Mouse (Mus musculus) kidney, embryonic 14.5 days (tissue): Measurements from ENCODE around the gene Accsl. TPM values are rescaled to one million over a fixed set of nuclear protein-coding genes. Genes with fewer than 3 reads are reported as not detected.

ENCODE experiments used
- ATAC-seq: fragments of 200-750 bp; cut with Nextera tagmentation; 2 replicates; pipeline ENCODE4 v1.8.0; 2017; ENCODE audit warnings: moderate number of reproducible peaks, mild to moderate bottlenecking, moderate TSS enrichment, moderate library complexity; ENCODE audit not compliant: low FRiP score, low TSS enrichment
- H3K27ac ChIP-seq: fragments of 300-500 bp; sonication (generic); 2 replicates; pipeline ENCODE4 v1.5.1; 2014; ENCODE audit warnings: low read depth, mild to moderate bottlenecking, low read length, moderate library complexity, mixed read lengths
- H3K27me3 ChIP-seq: fragments of 300-500 bp; sonication (generic); 2 replicates; pipeline ENCODE4 v1.6.1; 2014; ENCODE audit warnings: mild to moderate bottlenecking, low read length; ENCODE audit not compliant: control insufficient read depth, insufficient read depth
- H3K36me3 ChIP-seq: fragments of 300-500 bp; sonication (generic); 2 replicates; pipeline ENCODE4 v1.6.1; 2014; ENCODE audit warnings: low read length, mixed read lengths; ENCODE audit not compliant: control insufficient read depth, insufficient read depth
- H3K4me1 ChIP-seq: fragments of 300-500 bp; sonication (generic); 2 replicates; pipeline ENCODE4 v1.6.1; 2014; ENCODE audit warnings: low read length, mixed read lengths; ENCODE audit not compliant: control insufficient read depth, insufficient read depth
- H3K4me2 ChIP-seq: fragments of 300-500 bp; sonication (generic); replicated peaks from 2 replicates; pipeline ENCODE4 v1.6.1; 2014; ENCODE audit warnings: low read depth, mild to moderate bottlenecking, low read length
- H3K4me3 ChIP-seq: fragments of 300-500 bp; sonication (generic); 2 replicates; pipeline ENCODE4 v1.5.1; 2014; ENCODE audit warnings: mild to moderate bottlenecking, low read length
- H3K9ac ChIP-seq: fragments of 300-500 bp; sonication (generic); 2 replicates; pipeline ENCODE4 v1.6.1; 2014; ENCODE audit warnings: low read depth, mild to moderate bottlenecking, low read length, moderate library complexity
- H3K9me3 ChIP-seq: fragments of 300-500 bp; sonication (generic); 2 replicates; pipeline ENCODE4 v1.6.1; 2016; ENCODE audit warnings: low read length; ENCODE audit not compliant: control insufficient read depth
- WGBS: fragments of 180-500 bp; shearing (Covaris S2); extraction: QIAGEN DNeasy Blood & Tissue Kit; methylation state at CpG from one replicate; pipeline ENCODE4 v1.1.7; 2014; 5-methylcytosine and 5-hydroxymethylcytosine counted together
- polyA plus RNA-seq: library from polyadenylated mRNA; unstranded; fragments of >200 nt; fragmentation: Nextera tagmentation; extraction: Ambion mirVana; gene quantifications from 2 replicates; pipeline ENCODE4 v1.2.1, GENCODE M21; 2014

Accsl gene
- polyA plus RNA-seq, 1 experiment from 2014 or later = not detected

DNA sequence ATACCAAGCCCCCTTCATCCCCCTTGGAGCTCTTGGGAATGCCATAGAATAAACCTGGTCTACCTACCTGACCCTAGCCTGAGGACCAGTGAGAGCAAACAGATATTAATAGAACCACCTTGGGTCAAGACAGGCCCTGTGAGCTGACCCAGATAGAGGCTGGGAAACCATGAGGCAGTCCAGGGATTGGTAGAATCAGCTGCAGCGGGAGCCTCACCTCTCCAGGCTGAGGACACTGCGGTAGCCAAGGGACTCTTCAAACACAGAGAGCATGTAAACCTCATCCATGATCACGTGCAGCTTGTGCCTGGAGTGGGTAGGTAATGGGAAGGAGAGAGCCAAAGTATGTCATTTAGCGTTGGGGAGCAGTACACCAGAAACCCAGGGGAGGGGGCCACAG, 30.0 kb downstream of the Accsl start:
- 92% methylated on average over 4 of the region's 4 CpGs for WGBS
- Histone ChIP-seq H3K4me3 (no peak overlapping the region), H3K9me3 (no peaks in the 10 kb centered on the region), H3K27me3 (no peaks in the 10 kb centered on the region), H3K27ac (no peak overlapping the region), H3K4me1 (no peaks in the 10 kb centered on the region), H3K9ac (no peak overlapping the region), H3K36me3 (peaks cover 44% of the 10 kb centered on the region; the same call in 1 of the 2 replicates), H3K4me2 (no peak overlapping the region)
- no peak for ATAC-seq

DNA sequence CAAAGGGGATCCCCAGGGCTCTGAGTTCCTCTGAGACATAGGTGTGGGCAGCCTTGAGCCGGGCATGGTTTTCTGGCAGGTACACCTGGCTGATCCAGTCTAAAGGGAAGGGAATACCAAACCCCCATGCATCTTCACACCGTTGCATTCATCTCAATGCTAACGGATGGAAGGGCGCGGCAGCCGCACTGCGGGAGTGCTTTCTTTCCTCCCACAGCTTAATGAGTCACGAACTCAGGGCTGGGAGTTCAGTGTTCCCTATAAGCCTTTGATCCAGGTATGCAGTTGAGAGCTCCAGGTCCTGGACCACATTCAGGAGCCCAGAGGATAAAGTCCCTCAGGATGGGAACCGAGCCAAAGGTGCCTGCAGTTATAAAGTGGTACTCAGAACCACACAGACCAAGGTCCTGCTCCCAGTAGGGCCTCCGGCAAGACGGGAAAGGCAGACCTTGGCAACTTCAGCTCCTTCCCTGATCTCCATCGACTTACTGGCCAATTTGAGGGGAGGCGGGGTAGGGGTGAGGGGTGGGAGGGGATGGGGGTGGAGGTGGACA, 32.6 kb downstream of the Accsl start:
- peaks cover 31% of the 10 kb centered on the region; the same call in 1 of the 2 replicates for H3K36me3 ChIP-seq
- no peak overlapping the region for H3K9ac ChIP-seq
- no peaks in the 10 kb centered on the region for H3K9me3 ChIP-seq
- H3K27ac ChIP-seq = no peak overlapping the region
- no peak for ATAC-seq
- no peaks in the 10 kb centered on the region for H3K27me3 ChIP-seq
- no peaks in the 10 kb centered on the region for H3K4me1 ChIP-seq
- 80% methylated on average over 13 of the region's 13 CpGs for WGBS
- H3K4me2 ChIP-seq = no peak overlapping the region
- H3K4me3 ChIP-seq = no peak overlapping the region

GRCm38 (mm10) chr2:93835596-93835995, 33.4 kb downstream of the Accsl start:
- Histone ChIP-seq H3K4me1 (no peaks in the 10 kb centered on the region), H3K4me3 (no peak overlapping the region), H3K36me3 (peaks cover 26% of the 10 kb centered on the region; the same call in 1 of the 2 replicates), H3K9me3 (no peaks in the 10 kb centered on the region), H3K27me3 (no peaks in the 10 kb centered on the region), H3K9ac (no peak overlapping the region), H3K4me2 (no peak overlapping the region), H3K27ac (no peak overlapping the region)
- ATAC-seq = no peak
- WGBS = 83% methylated on average over 11 of the region's 11 CpGs

- H3K9ac ChIP-seq = no peak overlapping the region
- no peak overlapping the region for H3K4me2 ChIP-seq
- peaks cover 3% of the 10 kb centered on the region; the same call in 1 of the 2 replicates for H3K36me3 ChIP-seq
- H3K4me3 ChIP-seq = no peak overlapping the region
- no peak overlapping the region for H3K27ac ChIP-seq
- peak; percentile 21; the same call in 1 of the 2 replicates for ATAC-seq
- no peaks in the 10 kb centered on the region for H3K9me3 ChIP-seq
- WGBS = 17% methylated on average over 8 of the region's 8 CpGs
- peaks cover 8% of the 10 kb centered on the region for H3K4me1 ChIP-seq
- H3K27me3 ChIP-seq = no peaks in the 10 kb centered on the region
Measured at GRCm38 (mm10) chr2:93823519-93823918, 45.4 kb downstream of the Accsl start.

- Histone ChIP-seq H3K4me3 (peak within 1 kb of the TSS; percentile 74), H3K36me3 (peaks cover 3% of the 10 kb centered on the region; the same call in 1 of the 2 replicates), H3K27ac (no peak within 1 kb of the TSS), H3K4me2 (peak within 1 kb of the TSS; percentile 74), H3K27me3 (no peaks in the 10 kb centered on the region), H3K4me1 (peaks cover 8% of the 10 kb centered on the region), H3K9me3 (no peaks in the 10 kb centered on the region), H3K9ac (peak within 1 kb of the TSS; percentile 85)
- ATAC-seq = peak; percentile 93
- 3% methylated on average over 59 of the region's 66 CpGs for WGBS
Measured at GRCm38 (mm10) chr2:93822045-93822749, 46.8 kb downstream of the Accsl start, which contains the start of gene Ext2. TSS of gene Ext2 (minus strand) at chr2:93822568.

DNA sequence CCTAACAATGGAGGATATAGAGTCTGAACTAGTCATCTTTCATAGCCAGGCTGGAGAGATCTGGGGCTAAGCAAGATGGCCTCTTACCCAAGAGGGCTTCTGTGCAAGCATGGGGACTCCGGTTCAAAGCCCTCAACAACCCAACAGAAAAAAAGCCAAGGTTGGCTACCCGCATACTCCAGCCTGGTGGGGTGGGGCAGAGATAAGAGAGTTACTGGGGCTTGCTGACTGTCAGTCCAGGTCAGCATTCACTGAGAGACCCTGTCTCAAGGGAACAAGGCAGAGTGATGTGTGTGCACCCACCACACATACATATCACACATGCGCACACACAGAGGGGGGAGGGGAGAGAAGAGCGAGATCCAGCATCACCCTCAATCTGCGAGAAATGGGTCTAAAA, 51.2 kb downstream of the Accsl start:
- Histone ChIP-seq H3K4me1 (peaks cover 8% of the 10 kb centered on the region), H3K27me3 (no peaks in the 10 kb centered on the region), H3K4me2 (no peak overlapping the region), H3K4me3 (no peak overlapping the region), H3K9ac (no peak overlapping the region), H3K9me3 (no peaks in the 10 kb centered on the region), H3K36me3 (peaks cover 9% of the 10 kb centered on the region; the same call in 1 of the 2 replicates), H3K27ac (no peak overlapping the region)
- ATAC-seq = no peak
- 94% methylated on average over 5 of the region's 5 CpGs for WGBS

DNA sequence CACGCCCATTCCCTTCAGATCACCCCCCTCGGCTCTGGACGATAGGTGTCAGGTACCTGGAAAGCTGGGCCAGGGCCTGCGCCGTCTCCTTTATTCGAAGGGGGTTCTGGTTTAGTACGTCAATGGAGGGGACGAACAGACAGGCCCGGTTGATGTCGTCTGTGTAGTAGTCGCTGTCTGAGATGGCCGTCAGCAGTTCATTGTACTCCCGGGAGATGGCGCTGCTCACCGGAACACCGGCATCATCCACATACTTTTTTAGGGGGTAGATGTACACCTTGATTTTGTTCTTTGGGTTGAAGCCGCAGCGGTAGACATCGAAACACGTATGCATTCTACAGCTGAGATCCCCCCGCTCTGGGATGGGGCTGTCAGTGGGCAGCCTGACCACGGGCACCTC, 55.6 kb downstream of the Accsl start:
- no peak for ATAC-seq
- H3K4me3 ChIP-seq = no peak overlapping the region
- no peaks in the 10 kb centered on the region for H3K9me3 ChIP-seq
- no peak overlapping the region for H3K27ac ChIP-seq
- WGBS = 90% methylated on average over 22 of the region's 22 CpGs
- peaks cover 33% of the 10 kb centered on the region for H3K36me3 ChIP-seq
- H3K9ac ChIP-seq = no peak overlapping the region
- H3K4me2 ChIP-seq = no peak overlapping the region
- H3K4me1 ChIP-seq = no peaks in the 10 kb centered on the region
- H3K27me3 ChIP-seq = no peaks in the 10 kb centered on the region

DNA sequence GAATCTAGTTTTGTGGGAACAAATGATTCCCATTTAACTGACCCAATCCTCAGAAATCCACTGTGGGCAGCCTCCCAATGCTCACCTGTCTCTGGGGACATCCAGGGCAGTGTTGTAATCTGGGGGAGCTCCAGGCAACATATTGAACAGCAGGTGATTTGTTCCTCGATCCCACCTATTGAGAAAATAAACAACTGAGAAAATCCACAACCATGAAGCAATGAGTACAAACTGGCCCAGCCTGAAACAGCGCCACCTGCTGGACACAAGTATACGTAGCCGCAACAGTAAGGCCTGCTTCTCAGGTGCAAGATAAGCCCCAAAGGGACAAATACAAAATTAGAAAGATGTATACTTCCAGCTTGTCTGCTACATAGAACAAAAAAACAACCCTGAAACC, 57.1 kb downstream of the Accsl start:
- H3K4me1 ChIP-seq = no peaks in the 10 kb centered on the region
- H3K4me3 ChIP-seq = no peak overlapping the region
- 39% methylated on average over 4 of the region's 4 CpGs for WGBS
- ATAC-seq = no peak
- H3K27ac ChIP-seq = no peak overlapping the region
- no peaks in the 10 kb centered on the region for H3K27me3 ChIP-seq
- H3K9me3 ChIP-seq = no peaks in the 10 kb centered on the region
- peaks cover 37% of the 10 kb centered on the region for H3K36me3 ChIP-seq
- no peak overlapping the region for H3K4me2 ChIP-seq
- H3K9ac ChIP-seq = no peak overlapping the region

DNA sequence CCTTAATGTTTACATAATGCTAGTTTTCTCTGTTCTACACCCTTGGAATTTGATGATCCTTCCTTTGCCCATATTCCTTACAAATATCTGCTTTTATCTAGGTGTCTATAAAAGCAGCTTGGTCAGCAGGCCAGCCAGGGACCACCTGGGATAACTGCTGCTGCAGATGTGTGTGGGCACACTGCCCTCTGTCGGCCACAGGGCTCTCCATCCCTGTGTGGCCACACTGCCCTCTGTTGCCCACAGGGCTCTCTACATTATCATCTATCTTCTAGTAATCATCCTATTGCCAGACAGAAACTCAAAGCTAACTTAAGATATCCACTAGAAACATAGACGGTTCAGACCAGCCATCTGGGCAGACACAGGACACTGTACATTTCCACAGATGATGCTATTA, 59.0 kb downstream of the Accsl start:
- Histone ChIP-seq H3K9me3 (no peaks in the 10 kb centered on the region), H3K4me3 (no peak overlapping the region), H3K36me3 (peaks cover 53% of the 10 kb centered on the region), H3K4me2 (no peak overlapping the region), H3K27ac (no peak overlapping the region), H3K9ac (no peak overlapping the region), H3K27me3 (no peaks in the 10 kb centered on the region), H3K4me1 (no peaks in the 10 kb centered on the region)
- peak; percentile 68; the same call in 1 of the 2 replicates for ATAC-seq
- WGBS = 19% methylated on average over 2 of the region's 2 CpGs
